Mouse (Mus musculus) kidney, embryonic 15.5 days (tissue): ENCODE results near the gene Ccna2. TPM values are rescaled to one million over a fixed set of nuclear protein-coding genes. Genes with fewer than 3 reads are reported as not detected.

Source experiments
- ATAC-seq: fragments of 200-750 bp; cut with Nextera tagmentation; replicated peaks from 2 replicates; pipeline ENCODE4 v1.8.0; 2017; ENCODE audit warnings: moderate TSS enrichment; ENCODE audit not compliant: low FRiP score
- H3K27ac ChIP-seq: fragments of 300-500 bp; sonication (generic); 2 replicates; pipeline ENCODE4 v1.5.1; 2015; ENCODE audit warnings: mild to moderate bottlenecking, inconsistent platforms
- H3K27me3 ChIP-seq: fragments of 300-500 bp; sonication (generic); 2 replicates; pipeline ENCODE4 v1.6.1; 2015; ENCODE audit warnings: inconsistent platforms
- H3K36me3 ChIP-seq: fragments of 300-500 bp; sonication (generic); 2 replicates; pipeline ENCODE4 v1.6.1; 2015; ENCODE audit warnings: inconsistent platforms
- H3K4me1 ChIP-seq: fragments of 300-500 bp; sonication (generic); 2 replicates; pipeline ENCODE4 v1.6.1; 2015; ENCODE audit warnings: inconsistent platforms
- H3K4me2 ChIP-seq: fragments of 300-500 bp; sonication (generic); 2 replicates; pipeline ENCODE4 v1.6.1; 2015; ENCODE audit warnings: moderate library complexity, mild to moderate bottlenecking, inconsistent platforms
- H3K4me3 ChIP-seq: fragments of 300-500 bp; sonication (generic); replicated peaks from 2 replicates; pipeline ENCODE4 v1.5.1; 2015; ENCODE audit warnings: mild to moderate bottlenecking, inconsistent platforms
- H3K9ac ChIP-seq: fragments of 300-500 bp; sonication (generic); 2 replicates; pipeline ENCODE4 v1.6.1; 2015; ENCODE audit warnings: mild to moderate bottlenecking, inconsistent platforms
- H3K9me3 ChIP-seq: fragments of 300-500 bp; sonication (generic); replicated peaks from 2 replicates; pipeline ENCODE4 v1.6.1; 2016; ENCODE audit warnings: inconsistent platforms
- WGBS: fragments of 180-500 bp; shearing (Covaris S2); methylation state at CpG from one replicate; pipeline ENCODE4 v1.1.7; 2015; ENCODE audit warnings: mixed read lengths; 5-methylcytosine and 5-hydroxymethylcytosine counted together
- polyA plus RNA-seq: library from polyadenylated mRNA; unstranded; fragments of >200 nt; fragmentation: Nextera tagmentation; extraction: Ambion mirVana; gene quantifications from 2 replicates; pipeline ENCODE4 v1.2.1, GENCODE M21; 2015

The Ccna2 gene
- polyA plus RNA-seq, 1 experiment from 2014 or later, result 190 TPM

DNA sequence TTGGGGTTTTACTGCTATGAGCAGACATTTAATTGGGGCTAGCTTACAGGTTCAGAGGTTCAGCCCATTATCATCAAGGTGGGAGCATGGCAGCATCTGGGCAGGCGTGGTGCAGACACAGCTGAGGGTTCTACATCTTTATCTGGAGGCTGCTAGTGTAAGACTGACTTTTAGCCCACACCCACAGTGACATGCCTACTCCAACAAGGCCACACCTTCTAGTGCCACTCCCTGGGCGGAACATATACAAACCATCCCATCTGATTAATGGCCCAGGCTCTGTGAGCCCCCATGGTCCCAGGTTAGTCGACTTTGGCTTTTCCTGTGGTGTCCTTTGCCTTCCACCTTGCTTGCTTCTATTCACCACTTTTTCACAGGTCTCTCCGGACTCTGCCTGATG, 12.3 kb downstream of the Ccna2 start:
- H3K36me3 ChIP-seq, result peaks cover 96% of the 10 kb centered on the region

DNA sequence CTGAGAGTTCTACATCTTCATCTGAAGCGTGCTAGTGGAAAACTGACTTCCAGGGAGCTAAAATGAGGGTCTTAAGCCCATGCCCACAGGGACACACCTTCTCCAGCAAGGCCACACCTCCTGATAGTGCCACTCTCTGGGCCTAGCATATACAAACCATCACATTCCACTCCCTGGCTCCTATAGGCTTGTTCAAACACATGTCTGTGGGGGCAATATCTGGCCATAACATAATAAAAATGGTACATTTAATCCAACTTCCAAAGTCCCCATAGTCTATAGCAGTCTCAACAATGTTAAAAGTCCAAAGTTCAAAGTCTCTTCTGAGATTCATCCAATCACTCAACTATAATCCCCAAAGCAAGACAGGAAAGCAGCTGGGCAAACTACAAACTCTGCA, 14.3 kb downstream of the Ccna2 start:
- Histone ChIP-seq H3K4me1 (0 out of 2 replicates have a peak, but pooled peaks cover 6% of the 10 kb centered on the region), H3K9me3 (no peaks in the 10 kb centered on the region), H3K4me2 (no peak overlapping the region), H3K27ac (no peak overlapping the region), H3K36me3 (peaks cover 85% of the 10 kb centered on the region), H3K9ac (no peak overlapping the region), H3K4me3 (no peak overlapping the region), H3K27me3 (no peaks in the 10 kb centered on the region)
- no peak for ATAC-seq
- WGBS, result 93% methylated on average over 1 of the region's 1 CpGs

More for the DNA sequence above, 12.3 kb downstream of the Ccna2 start:
- H3K27ac ChIP-seq, result no peak overlapping the region
- H3K4me3 ChIP-seq, result no peak overlapping the region
- H3K4me2 ChIP-seq, result no peak overlapping the region
- no peaks in the 10 kb centered on the region for H3K27me3 ChIP-seq
- H3K4me1 ChIP-seq, result no peaks in the 10 kb centered on the region
- H3K9me3 ChIP-seq, result no peaks in the 10 kb centered on the region
- ATAC-seq, result no peak
- whole genome bisulfite sequencing, result 85% methylated on average over 4 of the region's 4 CpGs
- no peak overlapping the region for H3K9ac ChIP-seq

DNA sequence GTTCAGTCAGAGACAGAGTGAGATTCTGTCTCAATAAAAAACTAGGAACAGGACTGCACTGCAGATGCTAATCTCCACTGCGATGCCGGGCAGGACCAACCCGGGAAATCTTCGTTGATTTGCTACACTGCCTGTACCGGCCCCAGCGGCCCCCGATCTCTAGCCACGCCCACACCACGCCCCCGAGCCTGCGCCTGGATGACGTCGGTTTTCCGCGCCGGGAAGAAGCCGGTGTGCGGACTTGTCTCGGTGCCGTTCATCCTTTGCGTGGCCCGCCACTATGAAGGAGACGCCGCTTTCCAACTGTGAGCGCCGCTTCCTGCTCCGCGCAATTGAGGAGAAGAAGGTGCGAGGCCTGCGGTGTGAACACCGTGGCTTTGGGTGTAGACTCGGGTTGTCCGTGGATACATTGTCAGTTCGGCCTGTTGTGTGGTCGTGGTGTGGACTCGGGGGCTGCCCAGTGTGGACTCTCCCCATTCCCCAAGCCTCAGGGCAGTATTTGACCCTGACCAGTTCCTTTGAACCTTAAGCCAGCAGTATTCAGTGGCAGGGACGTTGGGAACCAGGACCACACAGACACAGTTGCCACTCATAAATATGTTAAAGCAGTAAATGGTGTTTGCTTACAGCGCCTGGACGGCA, 19.4 kb downstream of the Ccna2 start, which contains the start of gene Exosc9:
TSS of gene Exosc9 (plus strand) at position 201 of the 642 bp plus-strand sequence.
- peak within 1 kb of the TSS; percentile 91 for H3K4me3 ChIP-seq
- peaks cover 15% of the 10 kb centered on the region for H3K4me1 ChIP-seq
- WGBS, result under 1% methylated on average over 39 of the region's 39 CpGs
- H3K27ac ChIP-seq, result peak within 1 kb of the TSS; percentile 41; the same call in 1 of the 2 replicates
- H3K36me3 ChIP-seq, result peaks cover 37% of the 10 kb centered on the region
- peak within 1 kb of the TSS; percentile 68 for H3K9ac ChIP-seq
- peak within 1 kb of the TSS; percentile 81 for H3K4me2 ChIP-seq
- peak; percentile 97 for ATAC-seq
- no peaks in the 10 kb centered on the region for H3K9me3 ChIP-seq
- no peaks in the 10 kb centered on the region for H3K27me3 ChIP-seq

DNA sequence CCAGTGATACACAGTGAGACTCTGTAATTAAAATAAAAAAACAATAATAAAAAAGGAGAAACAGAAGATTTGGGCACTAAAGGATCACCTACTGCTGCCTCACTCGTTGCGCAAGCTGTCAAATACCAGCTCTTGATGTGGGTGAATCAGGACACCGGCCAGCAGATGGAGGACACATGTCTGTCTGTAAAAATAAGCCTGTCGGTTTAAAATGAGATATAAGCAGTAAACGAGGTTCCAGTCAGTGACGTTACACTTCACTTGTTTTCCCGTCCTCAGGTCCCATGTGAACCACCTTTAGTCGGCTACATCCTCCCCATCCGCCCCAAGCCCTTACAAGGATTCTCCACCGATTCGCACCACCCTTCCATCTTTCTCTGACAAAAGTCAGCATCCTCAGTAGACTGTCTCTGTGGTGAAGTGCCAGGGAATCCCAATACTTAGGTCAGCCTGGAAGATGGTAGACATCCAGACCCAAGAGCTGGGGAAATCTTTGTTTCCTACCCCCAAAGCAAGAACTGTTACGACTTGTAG, 20.0 kb downstream of the Ccna2 start:
- peak overlapping the region; percentile 91 for H3K4me3 ChIP-seq
- H3K27me3 ChIP-seq, result no peaks in the 10 kb centered on the region
- peaks cover 31% of the 10 kb centered on the region for H3K36me3 ChIP-seq
- peak overlapping the region; percentile 81 for H3K4me2 ChIP-seq
- no peaks in the 10 kb centered on the region for H3K9me3 ChIP-seq
- peak; percentile 7 for ATAC-seq
- 19% methylated on average over 12 of the region's 12 CpGs for WGBS
- no peak overlapping the region for H3K27ac ChIP-seq
- H3K9ac ChIP-seq, result peak overlapping the region; percentile 68
- H3K4me1 ChIP-seq, result peaks cover 15% of the 10 kb centered on the region

DNA sequence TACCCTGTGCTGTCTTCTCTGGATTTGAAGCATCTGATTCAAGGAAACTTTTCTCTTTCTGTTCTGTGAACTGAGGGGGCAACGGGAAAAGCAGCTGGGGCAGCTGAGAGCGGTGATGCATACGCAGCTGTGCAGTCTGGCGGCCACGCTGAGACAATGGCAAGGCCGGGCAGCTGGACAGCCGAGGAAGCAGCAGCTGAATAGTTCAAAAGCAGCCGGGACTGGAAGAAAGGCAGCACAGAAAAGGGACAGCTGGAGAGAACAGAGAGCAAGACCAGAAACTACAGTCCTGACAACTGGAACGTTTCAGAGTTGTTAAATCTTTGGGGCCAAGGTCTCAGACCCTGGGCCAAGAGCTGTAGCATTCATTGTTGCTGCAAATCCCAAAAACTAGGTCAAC, 20.6 kb downstream of the Ccna2 start:
- 29% methylated on average over 9 of the region's 9 CpGs for WGBS
- Histone ChIP-seq H3K9ac (no peak overlapping the region), H3K4me3 (peak overlapping the region; percentile 91), H3K9me3 (no peaks in the 10 kb centered on the region), H3K4me2 (peak overlapping the region; percentile 81), H3K4me1 (peaks cover 15% of the 10 kb centered on the region), H3K27ac (no peak overlapping the region), H3K36me3 (peaks cover 25% of the 10 kb centered on the region), H3K27me3 (no peaks in the 10 kb centered on the region)
- peak; percentile 49 for ATAC-seq

DNA sequence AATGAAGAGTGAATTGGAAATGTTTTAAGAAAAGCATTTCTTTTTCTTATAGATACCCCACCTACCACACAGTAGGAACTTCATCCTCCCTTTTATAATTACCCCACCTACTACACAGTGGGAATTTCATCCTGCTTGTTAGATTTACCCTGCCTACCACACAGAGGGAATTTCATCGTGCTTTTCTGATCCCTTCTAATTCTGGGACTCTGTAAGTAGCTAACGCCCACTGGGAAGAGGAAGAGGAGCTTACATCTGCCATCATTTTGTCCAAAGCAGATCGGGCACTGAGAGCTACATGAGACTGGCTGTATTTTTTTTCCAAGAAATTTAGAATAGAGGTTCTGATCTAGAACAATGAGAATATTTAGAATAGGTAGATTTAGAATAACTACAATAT, 27.0 kb downstream of the Ccna2 start:
- no peaks in the 10 kb centered on the region for H3K36me3 ChIP-seq
- H3K4me1 ChIP-seq, result no peaks in the 10 kb centered on the region
- H3K9me3 ChIP-seq, result no peaks in the 10 kb centered on the region
- no peak for ATAC-seq
- no peaks in the 10 kb centered on the region for H3K27me3 ChIP-seq
- no peak overlapping the region for H3K4me2 ChIP-seq
- no peak overlapping the region for H3K9ac ChIP-seq
- WGBS, result 79% methylated on average over 3 of the region's 3 CpGs
- H3K27ac ChIP-seq, result no peak overlapping the region
- H3K4me3 ChIP-seq, result no peak overlapping the region

DNA sequence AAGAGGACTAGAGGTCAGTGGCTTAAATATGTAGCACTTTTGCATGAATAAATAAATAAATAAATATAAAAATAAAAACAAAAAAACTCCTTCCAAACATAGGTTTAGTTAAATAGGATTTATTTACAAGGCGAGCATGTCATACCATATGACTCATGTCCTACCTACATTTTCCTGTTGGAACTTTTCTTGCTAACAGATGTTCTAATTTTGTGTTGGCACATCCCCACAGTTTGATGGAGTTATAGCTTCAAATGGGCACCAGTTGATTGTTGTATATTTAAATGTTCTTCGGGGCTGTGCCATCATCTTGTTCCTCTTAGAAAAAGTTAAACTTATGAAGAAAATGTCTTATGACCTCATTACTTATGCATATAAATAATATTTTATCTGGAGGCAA, 30.6 kb downstream of the Ccna2 start:
- Histone ChIP-seq H3K36me3 (no peaks in the 10 kb centered on the region), H3K4me2 (no peak overlapping the region), H3K4me1 (no peaks in the 10 kb centered on the region), H3K27ac (no peak overlapping the region), H3K9me3 (no peaks in the 10 kb centered on the region), H3K27me3 (no peaks in the 10 kb centered on the region), H3K4me3 (no peak overlapping the region), H3K9ac (no peak overlapping the region)
- ATAC-seq, result no peak
- 93% methylated on average over 2 of the region's 2 CpGs for WGBS

DNA sequence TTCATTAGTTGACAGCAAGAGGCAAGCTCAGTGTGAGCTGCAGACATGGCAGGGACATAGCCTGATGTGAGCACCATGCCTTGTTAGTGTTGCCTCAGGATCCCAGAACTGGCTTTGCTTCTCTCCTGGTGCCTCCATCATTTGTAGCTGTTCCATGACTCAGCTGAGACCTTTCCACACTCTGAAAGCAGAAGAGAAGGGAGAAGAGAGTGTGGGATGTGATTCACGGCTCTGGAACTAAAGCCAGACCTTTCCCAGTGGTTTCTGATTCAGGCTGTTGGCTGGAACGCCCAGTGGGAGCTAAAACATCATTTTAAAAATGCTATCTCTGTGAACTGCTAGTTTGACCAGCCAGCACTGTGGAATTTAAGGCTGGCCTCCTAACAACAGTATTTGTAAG, 31.2 kb downstream of the Ccna2 start:
- Histone ChIP-seq H3K9me3 (no peaks in the 10 kb centered on the region), H3K36me3 (no peaks in the 10 kb centered on the region), H3K9ac (no peak overlapping the region), H3K4me2 (no peak overlapping the region), H3K4me3 (no peak overlapping the region), H3K27me3 (no peaks in the 10 kb centered on the region), H3K4me1 (no peaks in the 10 kb centered on the region), H3K27ac (no peak overlapping the region)
- no peak for ATAC-seq
- WGBS, result 64% methylated on average over 2 of the region's 2 CpGs

DNA sequence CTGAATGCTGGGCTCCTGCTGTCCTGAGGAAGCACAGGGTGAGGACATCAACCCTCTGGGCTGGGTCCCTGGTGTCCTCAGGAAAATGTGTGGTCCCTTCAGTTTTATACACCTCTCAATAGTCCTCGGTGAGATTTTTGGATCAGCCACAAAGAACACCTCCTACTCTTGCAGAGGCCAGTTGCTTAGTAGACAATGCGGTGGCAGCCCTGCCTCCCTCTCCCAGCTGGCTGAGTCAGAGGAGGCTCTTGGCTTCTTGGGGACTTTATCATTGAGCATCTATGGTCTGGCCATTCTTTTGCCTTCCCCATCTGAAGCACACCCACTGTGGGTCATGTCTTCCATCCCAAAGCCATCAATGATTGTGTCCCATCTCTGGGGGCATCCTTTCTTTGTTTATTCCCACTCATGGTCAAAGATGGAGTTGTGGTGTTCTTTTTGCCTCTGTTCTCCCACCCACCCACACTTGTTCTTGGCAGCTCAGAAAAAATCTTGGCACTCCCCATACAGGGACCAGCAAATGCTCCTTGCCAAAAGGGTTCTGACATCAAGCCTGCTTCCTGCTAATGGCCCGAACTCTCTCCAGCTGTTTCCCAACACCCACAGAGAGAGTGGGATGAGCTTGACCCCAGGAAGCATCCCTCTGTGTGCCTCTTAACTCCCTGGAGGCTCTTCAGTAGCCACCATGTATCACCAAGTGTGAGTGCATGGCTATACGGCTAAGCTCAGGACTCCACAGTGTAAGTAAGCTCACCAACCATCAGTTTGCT, 34.1 kb downstream of the Ccna2 start:
- Histone ChIP-seq H3K4me1 (peaks cover 5% of the 10 kb centered on the region; the same call in 1 of the 2 replicates), H3K27me3 (no peaks in the 10 kb centered on the region; the same call in 1 of the 2 replicates), H3K4me3 (no peak overlapping the region), H3K4me2 (no peak overlapping the region), H3K9ac (no peak overlapping the region), H3K9me3 (no peaks in the 10 kb centered on the region), H3K36me3 (no peaks in the 10 kb centered on the region), H3K27ac (no peak overlapping the region)
- no peak for ATAC-seq
- WGBS, result 80% methylated on average over 4 of the region's 4 CpGs

DNA sequence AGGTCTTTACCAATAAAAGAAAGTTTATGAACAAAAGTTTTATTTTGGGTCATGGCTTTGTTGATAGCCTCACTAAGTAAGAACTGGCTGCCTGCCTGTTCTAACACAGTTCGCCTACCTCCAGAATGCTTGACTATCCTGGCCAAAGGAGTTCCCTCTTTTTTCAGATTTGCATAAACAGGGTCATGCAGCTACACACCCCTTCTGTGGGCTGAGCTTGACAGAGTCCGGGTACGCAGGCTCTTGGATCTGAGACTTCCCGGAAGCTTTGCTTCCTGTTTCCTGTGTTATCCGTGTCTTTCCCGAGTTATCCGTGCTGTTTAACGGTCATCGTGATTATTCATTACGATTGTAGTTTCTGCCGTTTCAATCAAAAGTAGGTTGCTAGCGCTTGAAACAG, 35.9 kb downstream of the Ccna2 start:
- peaks cover under 1% of the 10 kb centered on the region; the same call in 1 of the 2 replicates for H3K27me3 ChIP-seq
- 85% methylated on average over 12 of the region's 12 CpGs for WGBS

DNA sequence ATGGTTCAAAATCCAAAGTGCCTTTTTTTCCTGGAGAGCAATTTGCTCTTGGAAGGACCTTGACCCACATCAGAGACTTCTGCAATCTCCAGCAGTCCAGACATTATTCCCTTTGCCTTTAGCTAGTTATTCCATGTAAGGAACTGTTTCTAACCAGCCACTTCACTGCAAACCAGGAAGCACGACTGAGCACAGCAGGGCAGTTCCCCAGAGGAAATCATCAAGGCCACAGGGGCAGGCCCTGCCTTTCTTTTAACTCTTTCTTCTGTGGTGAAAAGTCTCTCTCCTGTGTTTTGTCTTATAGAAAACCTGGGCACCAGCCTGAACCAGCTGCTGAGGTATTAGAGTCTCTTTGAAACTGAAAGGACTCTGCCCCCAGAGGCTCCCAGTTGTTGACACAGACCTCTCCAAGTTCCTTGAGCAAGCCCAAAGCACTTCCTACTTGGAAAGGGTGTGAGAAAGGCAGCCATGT, 38.7 kb downstream of the Ccna2 start:
- H3K4me1 ChIP-seq, result peaks cover 13% of the 10 kb centered on the region; the same call in 1 of the 2 replicates
- 0% methylated on average over 1 of the region's 1 CpGs for WGBS

More for the DNA sequence above, 35.9 kb downstream of the Ccna2 start:
- no peaks in the 10 kb centered on the region for H3K36me3 ChIP-seq
- H3K27ac ChIP-seq, result no peak overlapping the region
- peaks cover 13% of the 10 kb centered on the region; the same call in 1 of the 2 replicates for H3K4me1 ChIP-seq
- no peak for ATAC-seq
- no peak overlapping the region for H3K9ac ChIP-seq
- H3K4me3 ChIP-seq, result no peak overlapping the region
- H3K4me2 ChIP-seq, result no peak overlapping the region
- H3K9me3 ChIP-seq, result no peaks in the 10 kb centered on the region

DNA sequence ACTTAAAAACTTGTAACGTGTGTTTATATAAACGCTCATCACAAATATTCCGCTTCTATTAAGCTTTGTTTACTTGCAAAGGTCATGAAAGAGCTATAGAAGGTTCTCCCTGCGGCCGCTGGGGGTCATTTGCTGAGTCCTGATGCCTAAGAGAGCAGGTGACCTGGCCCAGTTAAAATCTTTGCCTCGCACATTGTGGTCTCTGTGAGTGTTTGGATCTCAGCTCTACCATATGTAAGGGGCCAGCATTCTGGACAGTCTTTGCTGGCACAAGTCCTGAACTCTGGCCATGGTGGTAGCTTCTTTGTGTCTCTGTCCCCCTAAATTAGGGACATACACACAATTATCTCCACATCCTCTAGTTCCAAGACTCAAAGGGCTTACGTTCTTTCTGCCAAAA, 39.2 kb downstream of the Ccna2 start:
- Histone ChIP-seq H3K27ac (no peak overlapping the region), H3K4me3 (no peak overlapping the region), H3K4me1 (peaks cover 13% of the 10 kb centered on the region; the same call in 1 of the 2 replicates), H3K9ac (no peak overlapping the region), H3K27me3 (peaks cover 8% of the 10 kb centered on the region; the same call in 1 of the 2 replicates), H3K9me3 (no peaks in the 10 kb centered on the region), H3K36me3 (no peaks in the 10 kb centered on the region), H3K4me2 (no peak overlapping the region)
- 49% methylated on average over 7 of the region's 7 CpGs for WGBS
- no peak for ATAC-seq

More for the DNA sequence above, 38.7 kb downstream of the Ccna2 start:
- Histone ChIP-seq H3K9me3 (no peaks in the 10 kb centered on the region), H3K4me3 (no peak overlapping the region), H3K27me3 (peaks cover 8% of the 10 kb centered on the region; the same call in 1 of the 2 replicates), H3K36me3 (no peaks in the 10 kb centered on the region), H3K4me2 (no peak overlapping the region), H3K9ac (no peak overlapping the region), H3K27ac (no peak overlapping the region)
- no peak for ATAC-seq
